Mouse (Mus musculus): ENCODE data around the gene Glis3.

- TF ChIP-seq CTCF (IDR thresholded peaks at IDR 0.05; ENCODE audit: low read depth): no peak
- no peak for TF ChIP-seq EP300 (IDR thresholded peaks at IDR 0.05; ENCODE audit: low read depth)
These were observed 344.0 kb downstream of the Glis3 start for GRCm38 (mm10) chr19:28335890-28336289.
